Mouse (Mus musculus) gastrocnemius, adult 2 months (tissue): ENCODE measurements around the gene Irgc1. TPM values are rescaled to one million over a fixed set of nuclear protein-coding genes. Genes with fewer than 3 reads are reported as not detected.
"Not testable (repeated sequence)": the region's sequence is repeated elsewhere in the genome, so short reads cannot be mapped to it uniquely, and the experiment has no call there.

Experiments
- DNase-seq: peaks from one replicate; pipeline ENCODE4 v3.0.0; 2022
- H3K27ac ChIP-seq: fragments of 200-600 bp; 2 replicates; pipeline ENCODE4 v1.8.1; 2022; ENCODE audit warnings: mild to moderate bottlenecking
- H3K4me3 ChIP-seq: fragments of 200-600 bp; 2 replicates; pipeline ENCODE4 v1.8.1; 2022; ENCODE audit warnings: mild to moderate bottlenecking, moderate library complexity
- CTCF ChIP-seq: fragments of 200-600 bp; IDR thresholded peaks from 2 replicates; pipeline ENCODE4 v1.8.1; 2022; ENCODE audit warnings: antibody characterized with exemption, mild to moderate bottlenecking, moderate library complexity
- intact Hi-C: fragments of 180-260 bp; cut with DNase I; formaldehyde crosslinking; loops from one replicate; pipeline ENCODE4 v1.15.1; 2025
- total RNA-seq, 2 experiments: library from RNA; stranded (reverse); gene quantifications; 2 replicates each; pipeline ENCODE4 v1.2.3; 2021

The Irgc1 gene
- total RNA-seq, 2 experiments from 2014 or later, result not detected

DNA sequence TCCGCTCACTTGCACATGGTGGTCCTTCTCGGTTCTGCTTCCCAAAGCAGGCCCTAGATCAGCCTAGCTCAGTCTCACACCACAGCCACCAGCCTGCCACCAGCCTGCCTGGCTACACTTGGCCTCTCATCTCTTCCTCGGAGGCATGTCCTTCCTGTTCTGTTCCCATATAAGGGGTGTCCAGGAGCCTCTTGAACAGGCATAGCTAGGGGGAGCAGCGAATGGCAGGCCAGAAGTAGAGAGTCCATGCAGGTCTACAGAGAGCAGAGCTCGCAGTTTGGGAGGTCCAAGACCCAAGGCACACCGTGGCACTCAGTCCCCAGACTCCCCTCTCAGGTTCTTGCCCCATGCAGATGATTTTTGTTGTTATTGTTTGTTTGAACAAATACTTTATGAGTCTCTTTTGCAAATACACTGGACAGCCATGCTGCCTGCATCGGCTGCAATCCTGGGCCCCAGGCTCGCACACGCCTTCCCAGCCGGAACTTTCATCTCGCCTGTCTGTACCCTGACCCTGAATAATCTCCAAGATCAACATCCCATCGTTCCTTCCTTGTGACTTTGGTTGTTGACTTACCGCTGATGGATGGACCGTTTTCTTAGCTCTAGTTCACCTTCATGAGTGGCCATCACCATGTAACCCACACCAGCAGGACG lies 28.9 kb downstream of the Irgc1 start:
- no peak for DNase-seq
- intact Hi-C loops, result no loop called here
- TF ChIP-seq CTCF, result no peak
- H3K4me3 ChIP-seq, result no peak overlapping the region
- H3K27ac ChIP-seq, result no peak overlapping the region

DNA sequence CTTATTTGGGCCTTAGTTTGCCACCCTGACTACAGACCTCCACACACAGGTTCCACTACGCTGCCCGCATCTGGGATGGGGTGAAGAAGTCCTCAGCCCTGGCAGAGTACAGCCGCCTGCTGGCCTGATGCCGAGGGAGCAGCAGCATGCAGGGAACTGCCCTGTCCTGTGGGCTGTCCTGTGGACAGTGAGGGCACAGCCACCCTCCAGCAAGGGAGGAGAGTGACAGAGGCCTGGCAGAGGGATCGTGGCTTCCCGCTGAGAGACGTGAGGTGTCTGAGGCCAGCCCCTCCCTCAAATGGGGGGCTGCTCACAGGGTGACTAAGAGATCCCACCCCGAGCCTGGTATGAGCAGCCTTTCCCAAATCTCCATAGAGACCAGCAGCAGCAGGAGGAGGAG lies 29.8 kb downstream of the Irgc1 start:
- Histone ChIP-seq H3K4me3 (no peak overlapping the region), H3K27ac (no peak overlapping the region)
- intact Hi-C loops, result no loop called here
- TF ChIP-seq CTCF, result no peak
- no peak for DNase-seq

DNA sequence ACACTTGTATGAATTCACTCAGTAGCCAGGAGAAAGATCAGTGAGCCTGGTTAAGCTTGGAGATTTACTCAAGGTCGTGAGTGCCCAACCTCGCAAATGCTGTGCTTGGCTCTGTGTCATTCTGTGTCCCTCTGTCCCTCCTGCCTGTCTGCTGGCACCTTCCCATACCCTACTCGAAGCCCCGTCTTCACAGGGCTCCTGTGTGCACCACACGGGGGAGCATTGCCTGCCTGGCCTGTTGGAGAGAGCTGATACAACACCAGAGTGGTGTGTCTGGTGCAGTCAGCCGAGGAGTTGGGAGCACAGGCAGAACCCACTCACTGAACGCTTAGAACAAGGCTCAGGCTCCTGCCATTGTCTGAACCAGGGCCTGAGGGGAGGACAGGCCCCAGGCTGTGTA lies 30.4 kb downstream of the Irgc1 start:
- no peak for TF ChIP-seq CTCF
- H3K4me3 ChIP-seq, result no peak overlapping the region
- no peak for DNase-seq
- intact Hi-C loops, result no loop called here
- H3K27ac ChIP-seq, result no peak overlapping the region

DNA sequence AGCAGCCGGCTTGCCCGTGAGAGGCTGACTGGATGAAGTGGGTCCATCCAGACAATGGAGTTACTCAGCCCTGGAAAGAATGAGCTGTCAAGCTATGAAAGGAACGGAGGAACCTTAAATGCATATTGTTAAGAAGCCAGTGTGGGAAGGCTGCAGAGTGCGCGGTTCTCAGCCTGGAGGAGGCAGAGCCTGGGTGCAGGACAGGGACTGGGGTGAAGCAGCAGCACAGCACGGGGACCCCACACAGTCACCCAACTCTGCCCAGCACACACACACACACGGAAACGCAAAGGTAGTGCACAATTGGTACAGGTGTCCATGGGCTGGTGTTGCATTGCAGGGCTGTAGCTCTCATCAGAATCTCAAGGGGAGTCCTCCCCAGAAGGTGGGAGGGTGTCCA lies 32.5 kb downstream of the Irgc1 start:
- TF ChIP-seq CTCF, result no peak
- H3K4me3 ChIP-seq, result no peak overlapping the region
- H3K27ac ChIP-seq, result no peak overlapping the region
- intact Hi-C loops, result no loop called here
- DNase-seq, result no peak

DNA sequence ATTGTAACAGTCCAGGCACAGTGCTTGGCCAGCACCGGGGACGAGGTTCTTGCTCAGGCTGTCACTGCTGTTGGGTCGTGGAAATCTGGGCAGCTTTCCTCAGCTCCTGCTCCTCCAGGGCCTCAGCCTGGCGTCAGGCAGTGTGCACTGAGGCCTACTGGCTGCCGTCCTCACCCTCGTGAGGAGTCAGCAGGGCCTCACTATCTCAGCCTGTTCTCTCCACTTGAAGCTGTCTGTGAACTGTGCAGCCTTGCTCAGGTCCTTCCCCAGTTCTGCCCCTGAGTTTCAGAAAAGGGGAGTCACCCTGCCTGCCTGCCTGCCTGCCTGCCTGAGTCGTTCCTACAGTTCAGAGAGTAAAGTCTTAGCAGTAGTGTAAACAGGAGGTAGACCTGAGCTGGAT lies 36.8 kb downstream of the Irgc1 start:
- Histone ChIP-seq H3K4me3 (no peak overlapping the region), H3K27ac (no peak overlapping the region)
- intact Hi-C loops, result no loop called here
- no peak for DNase-seq
- TF ChIP-seq CTCF, result no peak

DNA sequence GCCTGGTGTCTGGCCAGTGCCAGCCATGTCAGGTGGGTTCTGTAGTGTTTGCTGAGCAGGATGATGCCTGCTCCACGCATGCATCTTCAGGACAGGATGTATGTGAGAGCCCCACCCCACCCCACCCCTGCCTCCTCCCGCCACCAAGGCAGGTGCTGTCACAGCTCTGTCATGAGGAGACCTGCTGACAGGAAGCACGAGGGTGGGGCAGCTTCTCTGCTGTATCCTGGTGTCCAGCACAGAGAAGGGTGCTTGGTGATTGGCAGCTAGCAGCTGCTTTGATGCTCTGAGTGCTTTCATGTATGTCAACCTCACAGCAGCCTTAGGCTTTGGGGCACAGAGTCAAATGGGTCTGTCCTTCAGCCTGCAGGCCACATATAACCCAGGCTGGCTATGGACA lies 38.5 kb downstream of the Irgc1 start:
- no peak for DNase-seq
- H3K27ac ChIP-seq, result no peak overlapping the region
- intact Hi-C loops, result no loop called here

GRCm38 (mm10) chr7:24410831-24411230 lies 41.3 kb downstream of the Irgc1 start:
- Histone ChIP-seq H3K4me3 (no peak overlapping the region), H3K27ac (no peak overlapping the region)
- no peak for TF ChIP-seq CTCF
- DNase-seq, result no peak
- intact Hi-C loops, result no loop called here

More for the DNA sequence above, 38.5 kb downstream of the Irgc1 start:
- no peak for TF ChIP-seq CTCF
- no peak overlapping the region for H3K4me3 ChIP-seq

- DNase-seq, result no peak
- Histone ChIP-seq H3K27ac (no peak overlapping the region), H3K4me3 (no peak overlapping the region)
- no peak for TF ChIP-seq CTCF
- intact Hi-C loops, result no loop called here
Measured at GRCm38 (mm10) chr7:24410123-24410522, 42.0 kb downstream of the Irgc1 start.

DNA sequence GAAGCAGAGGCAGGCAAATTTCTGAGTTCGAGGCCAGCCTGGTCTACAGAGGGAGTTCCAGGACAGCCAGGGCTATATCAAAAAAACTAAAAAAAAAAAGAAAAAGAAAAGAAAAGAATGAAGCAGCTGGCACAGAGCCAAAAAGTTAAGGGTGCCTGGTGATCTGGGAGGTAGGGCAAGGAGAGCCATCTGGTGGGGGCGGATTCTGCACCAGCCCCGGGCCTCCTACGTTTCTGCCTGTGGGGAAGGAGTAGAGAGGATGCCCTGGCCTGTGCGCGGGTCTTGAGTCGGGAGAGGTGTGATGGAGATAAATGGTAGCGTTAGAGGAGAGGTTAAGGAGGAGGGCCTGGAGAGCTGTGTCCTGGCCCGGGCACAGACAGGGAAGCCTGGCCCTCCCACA lies 43.9 kb downstream of the Irgc1 start:
- intact Hi-C loops, result no loop called here
- no peak for TF ChIP-seq CTCF
- no peak overlapping the region for H3K4me3 ChIP-seq
- DNase-seq, result no peak
- H3K27ac ChIP-seq, result no peak overlapping the region

DNA sequence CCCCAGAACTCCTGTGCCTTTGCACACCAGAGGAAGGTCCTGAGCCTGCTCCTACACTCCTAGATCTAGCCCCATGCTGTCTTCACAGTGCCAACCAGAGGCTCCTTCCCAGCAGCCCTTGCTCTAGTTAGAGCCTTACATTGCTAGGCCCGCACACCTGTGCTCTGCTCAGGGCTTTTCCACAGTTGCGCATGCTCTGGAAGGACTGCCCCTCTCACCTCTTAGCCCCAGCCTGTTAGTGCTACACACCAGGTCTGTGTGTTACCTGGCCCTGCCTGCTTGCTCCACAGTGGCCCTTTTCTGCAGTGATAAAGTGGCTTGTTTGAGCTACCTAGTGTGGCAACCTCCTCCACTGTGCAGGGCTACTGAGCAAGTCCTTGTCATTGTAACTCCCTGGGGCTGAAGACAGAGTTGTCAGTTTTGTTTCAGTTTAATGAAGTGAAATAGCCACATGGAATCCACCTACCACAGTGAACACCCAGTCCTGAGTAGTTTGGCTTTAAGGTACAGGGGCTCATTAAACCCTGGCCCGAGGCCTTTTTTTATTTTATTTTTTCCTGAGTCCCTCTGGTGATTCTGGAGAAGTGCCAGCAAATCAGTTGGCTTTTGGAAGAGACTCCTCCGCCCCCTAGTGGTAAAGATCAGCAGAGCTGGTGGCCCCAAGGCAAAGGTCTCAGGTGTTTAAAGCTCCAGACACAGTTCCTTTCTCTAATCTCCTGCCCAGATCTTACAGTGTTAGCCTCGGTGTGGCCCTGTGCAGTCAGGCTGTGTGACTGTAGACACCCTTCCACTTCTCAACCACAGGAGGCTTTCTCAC lies 45.4 kb downstream of the Irgc1 start:
- H3K27ac ChIP-seq, result peak overlapping the region; percentile 6; the same call in 1 of the 2 replicates
- intact Hi-C loops, result loop anchor here (2.0 kb wide), 1 partner anchor 42 kb away; no protein-coding TSS in a partner anchor
- H3K4me3 ChIP-seq, result no peak overlapping the region
- DNase-seq, result peak; percentile 68
- peak; percentile 88 for TF ChIP-seq CTCF

DNA sequence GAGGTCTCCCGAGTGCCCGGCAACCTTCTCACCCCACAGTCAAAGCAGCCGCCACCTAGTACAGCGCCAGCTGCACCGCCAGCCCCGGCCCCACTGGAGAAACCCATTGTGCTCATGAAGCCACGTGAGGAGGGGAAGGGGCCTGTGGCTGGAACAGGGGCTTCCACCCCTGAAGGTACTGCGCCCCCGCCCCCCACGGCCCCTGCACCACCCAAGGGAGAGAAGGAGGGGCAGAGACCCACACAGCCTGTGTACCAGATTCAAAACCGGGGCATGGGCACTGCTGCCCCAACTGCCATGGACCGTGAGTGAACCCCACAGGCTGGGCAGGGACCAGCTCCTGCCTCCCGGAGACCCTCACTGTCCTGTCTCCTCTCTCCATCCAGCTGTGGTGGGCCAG lies 46.4 kb downstream of the Irgc1 start:
- no peak for TF ChIP-seq CTCF
- DNase-seq, result no peak
- Histone ChIP-seq H3K4me3 (no peak overlapping the region), H3K27ac (no peak overlapping the region)
- intact Hi-C loops, result loop anchor here (2.0 kb wide), 1 partner anchor 41 kb away; no protein-coding TSS in a partner anchor

GRCm38 (mm10) chr7:24402851-24403250 lies 49.2 kb downstream of the Irgc1 start:
- H3K4me3 ChIP-seq, result no peak overlapping the region
- no peak for DNase-seq
- peak; percentile 50 for TF ChIP-seq CTCF
- no peak overlapping the region for H3K27ac ChIP-seq
- intact Hi-C loops, result no loop called here

- Histone ChIP-seq H3K4me3 (peak overlapping the region; percentile 76), H3K27ac (peak overlapping the region; percentile 97)
- intact Hi-C loops, DNase-seq: not testable (repeated sequence)
Measured at GRCm38 (mm10) chr7:24400489-24400888, 51.6 kb downstream of the Irgc1 start.

DNA sequence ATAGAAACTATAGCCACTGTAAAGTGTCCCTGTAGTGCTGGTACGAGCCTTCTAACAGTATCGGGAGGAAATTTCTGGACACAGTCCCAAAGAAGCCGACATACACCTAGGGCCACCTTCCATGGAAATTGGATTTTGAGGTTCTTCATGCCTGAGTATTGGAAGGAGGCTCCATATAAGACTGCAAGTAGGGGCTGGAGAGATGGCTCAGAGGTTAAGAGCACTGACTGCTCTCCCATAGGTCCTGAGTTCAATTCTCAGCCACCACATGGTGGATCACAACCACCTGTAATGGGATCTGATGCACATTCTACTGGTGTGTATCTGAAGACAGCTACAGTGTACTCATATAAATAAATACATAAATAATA lies 52.0 kb downstream of the Irgc1 start:
- Histone ChIP-seq H3K4me3 (peak overlapping the region; percentile 76), H3K27ac (peak overlapping the region; percentile 97)
- no peak for DNase-seq
- intact Hi-C loops, result no loop called here
- TF ChIP-seq CTCF, result no peak
